Mouse (Mus musculus) megakaryocyte, embryonic 14.5 days (primary cell): Measurements from ENCODE around the gene Eras.

Source experiments
- FLI1 ChIP-seq: IDR thresholded peaks from 2 replicates; pipeline ENCODE4 v1.6.1; 2012; ENCODE audit warnings: low read length, inconsistent platforms, mixed read lengths
- GATA1 ChIP-seq: IDR thresholded peaks from 3 replicates; pipeline ENCODE4 v1.6.1; 2012; ENCODE audit warnings: mixed read lengths, low read length, inconsistent platforms, borderline replicate concordance

- TF ChIP-seq FLI1 (no peak), GATA1 (no peak)
Measured at GRCm38 (mm10) chrX:7937667-7938066, 9.3 kb upstream of the Eras start.
